7 mouse cellular contexts compared by ENCODE assay signal in the genomic region with DNA sequence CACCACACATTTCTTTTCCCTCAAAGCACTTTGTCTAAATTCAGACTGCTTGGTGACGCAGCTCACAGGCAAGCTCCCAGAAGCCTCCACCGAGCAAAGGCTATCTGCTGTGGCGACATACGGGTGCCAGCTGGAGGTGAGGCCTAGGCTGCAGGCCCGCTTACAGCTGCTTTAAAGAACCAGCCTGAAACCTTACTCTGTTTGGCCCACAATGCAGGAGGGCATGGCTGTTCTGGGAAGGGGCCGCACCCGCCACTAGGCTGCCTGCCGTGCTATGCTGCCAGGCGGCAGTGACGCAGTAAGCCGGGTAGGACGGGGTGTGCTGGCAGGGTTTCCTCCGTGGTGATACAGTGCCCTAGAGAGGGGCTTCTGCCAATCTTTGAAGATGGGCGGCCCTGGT. TPM values are rescaled to one million over a fixed set of nuclear protein-coding genes. Genes with fewer than 3 reads are reported as not detected.
DNase-seq lines count a peak whose midpoint lies in the region; ATAC-seq and TF ChIP-seq lines count a peak whose summit lies in the region.

No protein-coding gene starts in this region.

- no peaks in the 10 kb centered on the region for H3K79me2 ChIP-seq in myocyte (ENCODE audit: control insufficient read depth, insufficient read depth)

- no peaks in the 10 kb centered on the region for H3K9me3 ChIP-seq in midbrain, embryonic 12.5 days
- H3K9me3 ChIP-seq in midbrain, embryonic 15.5 days, result no peaks in the 10 kb centered on the region
- H3K9me3 ChIP-seq in embryonic facial prominence, embryonic 10.5 days, result no peaks in the 10 kb centered on the region

- H3K4me2 ChIP-seq in midbrain, embryonic 12.5 days (replicated peaks), result no peak overlapping the region
- no peak overlapping the region for H3K4me2 ChIP-seq in midbrain, embryonic 15.5 days
- no peak overlapping the region for H3K4me2 ChIP-seq in myocyte (ENCODE audit: low read depth)

- peaks cover 63% of the 10 kb centered on the region for H3K36me3 ChIP-seq in midbrain, embryonic 12.5 days
- H3K36me3 ChIP-seq in midbrain, embryonic 15.5 days (replicated peaks), result no peaks in the 10 kb centered on the region
- peaks cover 100% of the 10 kb centered on the region for H3K36me3 ChIP-seq in embryonic facial prominence, embryonic 10.5 days (replicated peaks)
- H3K36me3 ChIP-seq in myocyte (ENCODE audit: control insufficient read depth, insufficient read depth), result peaks cover 28% of the 10 kb centered on the region

- H3K27me3 ChIP-seq in midbrain, embryonic 12.5 days, result no peaks in the 10 kb centered on the region
- H3K27me3 ChIP-seq in midbrain, embryonic 15.5 days (replicated peaks), result no peaks in the 10 kb centered on the region
- H3K27me3 ChIP-seq in embryonic facial prominence, embryonic 10.5 days (replicated peaks; ENCODE audit: low read depth, poor library complexity, severe bottlenecking), result no peaks in the 10 kb centered on the region
- H3K27me3 ChIP-seq in myocyte (ENCODE audit: control insufficient read depth, insufficient read depth, insufficient read length), result no peaks in the 10 kb centered on the region

- DNase-seq in embryonic facial prominence, embryonic 10.5 days (ENCODE audit: low spot score), result no peak
- DNase-seq in gastrocnemius, postnatal 36 days, result peak; percentile 72 to 77
- DNase-seq in left cerebral cortex, postnatal 10 days (ENCODE audit: extremely low spot score in 1 of 2, low spot score in 2 of 2), result no peak

- intact Hi-C loops in gastrocnemius, postnatal 36 days (cut with DNase I), result loop anchor here (2.0 kb wide), 2 partner anchors 16 to 104 kb away; no protein-coding TSS in a partner anchor
- intact Hi-C loops in left cerebral cortex, postnatal 10 days (cut with DNase I), result loop anchor here (5.0 kb wide), 1 partner anchor 186 kb away; no protein-coding TSS in a partner anchor

- no peak overlapping the region for H3K4me3 ChIP-seq in midbrain, embryonic 12.5 days
- no peak overlapping the region for H3K4me3 ChIP-seq in midbrain, embryonic 15.5 days
- no peak overlapping the region for H3K4me3 ChIP-seq in embryonic facial prominence, embryonic 10.5 days
- H3K4me3 ChIP-seq in myocyte, result no peak overlapping the region

- TF ChIP-seq POLR2A in myocyte (IDR thresholded peaks at IDR 0.05; ENCODE audit: insufficient read length, low read depth), result no peak

- peak overlapping the region; percentile 30; the same call in 1 of the 2 replicates for H3K27ac ChIP-seq in midbrain, embryonic 12.5 days (replicated peaks)
- H3K27ac ChIP-seq in midbrain, embryonic 15.5 days, result no peak overlapping the region
- peak overlapping the region; percentile 10; the same call in 1 of the 2 replicates for H3K27ac ChIP-seq in embryonic facial prominence, embryonic 10.5 days (replicated peaks)

- H3K9ac ChIP-seq in midbrain, embryonic 12.5 days (replicated peaks), result no peak overlapping the region
- no peak overlapping the region for H3K9ac ChIP-seq in midbrain, embryonic 15.5 days

- H3K4me1 ChIP-seq in midbrain, embryonic 12.5 days, result peaks cover 30% of the 10 kb centered on the region
- H3K4me1 ChIP-seq in midbrain, embryonic 15.5 days, result peaks cover 26% of the 10 kb centered on the region
- peaks cover 21% of the 10 kb centered on the region for H3K4me1 ChIP-seq in embryonic facial prominence, embryonic 10.5 days

- ATAC-seq in midbrain, embryonic 12.5 days (ENCODE audit: low FRiP score, low read depth), result no peak
- no peak for ATAC-seq in midbrain, embryonic 15.5 days (replicated peaks)
- no peak for ATAC-seq in megakaryocyte-erythroid progenitor cell, adult 5-6 weeks (replicated peaks; ENCODE audit: low FRiP score, low TSS enrichment, poor library complexity, severe bottlenecking)

- WGBS in midbrain, embryonic 12.5 days, result 90% methylated on average over 14 of the region's 14 CpGs
- 75% methylated on average over 14 of the region's 14 CpGs for WGBS in midbrain, embryonic 15.5 days
- whole genome bisulfite sequencing in embryonic facial prominence, embryonic 10.5 days, result 89% methylated on average over 14 of the region's 14 CpGs

- H3ac ChIP-seq in myocyte (ENCODE audit: control insufficient read depth, insufficient read length), result no peak overlapping the region

TF ChIP-seq in myocyte, 11 proteins besides CTCF, POLR2A, EP300 and RAD21:
- TF ChIP-seq REST (IDR thresholded peaks at IDR 0.05; ENCODE audit: insufficient read depth, insufficient read length) (no peak), SRF (IDR thresholded peaks at IDR 0.05; ENCODE audit: control insufficient read depth, insufficient read length, low read depth) (no peak), MYOD1 (IDR thresholded peaks at IDR 0.05; ENCODE audit: control insufficient read depth in 1 of 3, insufficient read length in 2 of 3, low read depth in 2 of 3) (peak in 2 of 3 experiments; percentile 28 to 53), MAX (IDR thresholded peaks at IDR 0.05; ENCODE audit: low read depth) (no peak), POLR2AphosphoS2 (IDR thresholded peaks at IDR 0.05; ENCODE audit: insufficient read length, low read depth) (no peak), TCF12 (IDR thresholded peaks at IDR 0.05; ENCODE audit: insufficient read depth, poor library complexity, severe bottlenecking) (no peak), TCF3 (IDR thresholded peaks at IDR 0.05; ENCODE audit: insufficient read length, low read depth) (no peak), MYOG (IDR thresholded peaks at IDR 0.05; ENCODE audit: control insufficient read depth in 1 of 3, insufficient read depth in 1 of 3, insufficient read length in 2 of 3, low read depth in 2 of 3) (peak in 2 of 3 experiments; percentile 34 to 82), CEBPB (IDR thresholded peaks at IDR 0.05; ENCODE audit: insufficient read depth, poor library complexity, severe bottlenecking) (no peak), USF1 (IDR thresholded peaks at IDR 0.05; ENCODE audit: low read depth) (no peak), E2F4 (IDR thresholded peaks at IDR 0.05; ENCODE audit: insufficient read depth) (no peak)

RNA-seq across cellular contexts. Expression of gene Aagab, which starts 48.4 kb away (rescaled TPM):
- 56.5 and 57.3 TPM in 2 replicates for polyA plus RNA-seq in midbrain, embryonic 12.5 days (2016; fragmentation: Nextera tagmentation; extraction: Ambion mirVana)
- polyA plus RNA-seq in midbrain, embryonic 15.5 days (2015; fragmentation: Nextera tagmentation; extraction: Ambion mirVana), result 61.0 and 62.9 TPM in 2 replicates
- polyA plus RNA-seq in embryonic facial prominence, embryonic 10.5 days (2016; fragmentation: Nextera tagmentation; extraction: Ambion mirVana), result 37.4 and 38.4 TPM in 2 replicates
- 10 to 100 TPM; 10.9 TPM for total RNA-seq in gastrocnemius, postnatal 36 days (2021)
- polyA plus RNA-seq in myocyte (2012; fragmentation: generic; extraction: Trizol), result 10.4 TPM
- total RNA-seq in megakaryocyte-erythroid progenitor cell, adult 5-6 weeks (2014; fragmentation: Nextera tagmentation), result 21.4 and 22.3 TPM in 2 replicates
- 18.1 and 40.3 TPM in 2 replicates for total RNA-seq in megakaryocyte-erythroid progenitor cell, adult 5-6 weeks (2017)
- 10 to 100 TPM; 47.9 to 56.2 TPM for total RNA-seq in left cerebral cortex, postnatal 10 days (2021)

RNA-seq across cellular contexts. Expression of gene Iqch, which starts 48.6 kb away (rescaled TPM):
- not detected in 2 replicates for polyA plus RNA-seq in midbrain, embryonic 12.5 days (2016; fragmentation: Nextera tagmentation; extraction: Ambion mirVana)
- 0.04 and 0.09 TPM in 2 replicates for polyA plus RNA-seq in midbrain, embryonic 15.5 days (2015; fragmentation: Nextera tagmentation; extraction: Ambion mirVana)
- 0.09 TPM in 1 of 2 replicates, not detected in the other for polyA plus RNA-seq in embryonic facial prominence, embryonic 10.5 days (2016; fragmentation: Nextera tagmentation; extraction: Ambion mirVana)
- total RNA-seq in gastrocnemius, postnatal 36 days (2021), result not detected
- not detected for polyA plus RNA-seq in myocyte (2012; fragmentation: generic; extraction: Trizol)
- 0.07 TPM in 1 of 2 replicates, not detected in the other for total RNA-seq in megakaryocyte-erythroid progenitor cell, adult 5-6 weeks (2014; fragmentation: Nextera tagmentation)
- total RNA-seq in megakaryocyte-erythroid progenitor cell, adult 5-6 weeks (2017), result not detected in 2 replicates
- not detected for total RNA-seq in left cerebral cortex, postnatal 10 days (2021)

Comparison
In these comparisons a context has a peak if more than half of its experiments do, and no peak if none do; other contexts are left out.
1. DNase-seq: peak in gastrocnemius, postnatal 36 days (2 of 2); none in embryonic facial prominence, embryonic 10.5 days (single experiment) and left cerebral cortex, postnatal 10 days (0 of 2).